Mouse (Mus musculus) embryonic facial prominence, embryonic 10.5 days (tissue): ENCODE measurements around the gene Padi2. TPM values are rescaled to one million over a fixed set of nuclear protein-coding genes. Genes with fewer than 3 reads are reported as not detected.
A peak's percentile ranks its signal among the peaks of the same experiment; 100 is the strongest.

ENCODE experiments used
- DNase-seq: peaks from one replicate; pipeline ENCODE4 v3.0.0-alpha.2; 2017; ENCODE audit warnings: low spot score
- H3K27ac ChIP-seq: fragments of 300-500 bp; sonication (generic); replicated peaks from 2 replicates; pipeline ENCODE4 v1.5.1; 2016; ENCODE audit warnings: mild to moderate bottlenecking
- H3K27me3 ChIP-seq: fragments of 300-500 bp; sonication (generic); replicated peaks from 2 replicates; pipeline ENCODE4 v1.6.1; 2016; ENCODE audit warnings: low read depth, mild to moderate bottlenecking; ENCODE audit not compliant: poor library complexity, severe bottlenecking
- H3K36me3 ChIP-seq: fragments of 300-500 bp; sonication (generic); replicated peaks from 2 replicates; pipeline ENCODE4 v1.6.1; 2016; ENCODE audit warnings: mild to moderate bottlenecking, moderate library complexity
- H3K4me1 ChIP-seq: fragments of 300-500 bp; sonication (generic); 2 replicates; pipeline ENCODE4 v1.6.1; 2016
- H3K4me3 ChIP-seq: fragments of 300-500 bp; sonication (generic); 2 replicates; pipeline ENCODE4 v1.5.1; 2016; ENCODE audit warnings: mild to moderate bottlenecking, moderate library complexity
- H3K9me3 ChIP-seq: fragments of 300-500 bp; sonication (generic); 2 replicates; pipeline ENCODE4 v1.6.1; 2016; ENCODE audit warnings: mild to moderate bottlenecking
- WGBS: fragments of 180-500 bp; shearing (Covaris S2); methylation state at CpG from one replicate; pipeline ENCODE4 v1.1.7; 2016; 5-methylcytosine and 5-hydroxymethylcytosine counted together
- polyA plus RNA-seq: library from polyadenylated mRNA; unstranded; fragments of >200 nt; fragmentation: Nextera tagmentation; extraction: Ambion mirVana; gene quantifications from 2 replicates; pipeline ENCODE4 v1.2.1, GENCODE M21; 2016

The Padi2 gene
- polyA plus RNA-seq, 1 experiment from 2014 or later, result 1.6 TPM

- Histone ChIP-seq H3K9me3 (peaks cover 9% of the 10 kb centered on the region; the same call in 1 of the 2 replicates), H3K4me3 (no peak overlapping the region), H3K27ac (no peak overlapping the region), H3K4me1 (0 out of 2 replicates have a peak, but pooled peaks cover 4% of the 10 kb centered on the region), H3K36me3 (no peaks in the 10 kb centered on the region), H3K27me3 (no peaks in the 10 kb centered on the region)
- no peak for DNase-seq
- 96% methylated on average over 3 of the region's 3 CpGs for WGBS
Observed at GRCm38 (mm10) chr4:140882981-140883380, 23.2 kb upstream of the Padi2 start.

- Histone ChIP-seq H3K4me1 (0 out of 2 replicates have a peak, but pooled peaks cover 4% of the 10 kb centered on the region), H3K9me3 (peaks cover 9% of the 10 kb centered on the region; the same call in 1 of the 2 replicates), H3K36me3 (no peaks in the 10 kb centered on the region), H3K4me3 (no peak overlapping the region), H3K27me3 (no peaks in the 10 kb centered on the region), H3K27ac (no peak overlapping the region)
- no peak for DNase-seq
- WGBS, result 31% methylated on average over 4 of the region's 4 CpGs
Observed at GRCm38 (mm10) chr4:140883852-140884251, 22.3 kb upstream of the Padi2 start.

GRCm38 (mm10) chr4:140891525-140892162 is 14.5 kb upstream of the Padi2 start:
- Histone ChIP-seq H3K36me3 (no peaks in the 10 kb centered on the region), H3K4me3 (no peak overlapping the region), H3K27me3 (no peaks in the 10 kb centered on the region), H3K27ac (no peak overlapping the region), H3K4me1 (no peaks in the 10 kb centered on the region), H3K9me3 (peaks cover 14% of the 10 kb centered on the region; the same call in 1 of the 2 replicates)
- DNase-seq, result no peak
- 92% methylated on average over 14 of the region's 14 CpGs for WGBS

DNA sequence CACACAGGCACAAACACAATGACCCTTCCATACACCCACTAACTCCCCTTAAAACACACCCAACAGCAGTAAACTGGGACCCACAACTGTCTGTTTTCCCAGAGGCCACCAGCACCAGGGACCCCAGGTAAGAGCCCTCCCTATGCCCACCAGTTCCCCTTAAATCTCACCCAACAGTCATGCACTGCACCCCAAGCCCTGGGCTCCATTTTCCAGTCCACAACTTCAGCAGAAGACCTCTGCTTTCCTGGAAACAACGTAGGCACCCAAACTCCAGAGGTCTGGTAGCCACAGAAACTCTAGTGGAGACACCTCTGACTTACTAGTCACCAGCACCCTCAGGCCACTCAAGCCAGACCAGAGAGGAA is 14.0 kb upstream of the Padi2 start:
- peaks cover 14% of the 10 kb centered on the region; the same call in 1 of the 2 replicates for H3K9me3 ChIP-seq
- H3K27ac ChIP-seq, result no peak overlapping the region
- H3K27me3 ChIP-seq, result no peaks in the 10 kb centered on the region
- 68% methylated on average over 1 of the region's 1 CpGs for WGBS
- H3K4me3 ChIP-seq, result no peak overlapping the region
- no peaks in the 10 kb centered on the region for H3K36me3 ChIP-seq
- DNase-seq, result no peak
- H3K4me1 ChIP-seq, result no peaks in the 10 kb centered on the region

DNA sequence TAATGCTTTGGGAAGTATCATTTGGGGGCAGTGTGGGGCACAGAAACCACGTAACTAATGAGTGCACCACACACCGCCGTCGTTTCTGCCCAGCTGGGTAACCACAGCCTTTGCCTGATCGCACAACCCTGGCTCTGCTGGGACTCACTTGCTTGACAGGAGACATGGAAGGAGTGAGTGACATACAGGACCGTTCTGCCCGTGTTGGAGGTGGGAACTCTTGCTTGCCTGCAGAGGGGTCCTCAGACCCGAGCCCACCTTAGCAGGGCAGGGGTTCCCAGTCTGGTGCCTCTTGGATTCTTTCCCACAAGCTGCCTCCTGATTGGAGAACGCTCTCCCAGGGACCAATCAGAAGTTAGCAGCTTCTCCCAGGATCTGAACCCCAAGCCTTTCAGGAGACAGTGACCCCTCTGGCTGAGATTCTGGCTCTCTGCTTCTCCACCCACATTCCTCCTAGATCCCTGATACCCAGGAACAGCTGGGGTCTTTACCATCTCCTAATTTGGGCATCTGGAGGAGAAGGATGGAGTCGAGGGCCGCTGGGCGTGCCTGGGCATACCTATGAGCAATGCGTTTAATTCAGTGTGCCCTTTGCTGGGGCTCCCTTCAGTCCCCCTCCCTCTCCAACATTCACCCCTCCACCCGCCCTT is 1.2 kb upstream of the Padi2 start:
- Histone ChIP-seq H3K36me3 (no peaks in the 10 kb centered on the region), H3K27me3 (peaks cover 83% of the 10 kb centered on the region)
- WGBS, result 60% methylated on average over 14 of the region's 14 CpGs

DNA sequence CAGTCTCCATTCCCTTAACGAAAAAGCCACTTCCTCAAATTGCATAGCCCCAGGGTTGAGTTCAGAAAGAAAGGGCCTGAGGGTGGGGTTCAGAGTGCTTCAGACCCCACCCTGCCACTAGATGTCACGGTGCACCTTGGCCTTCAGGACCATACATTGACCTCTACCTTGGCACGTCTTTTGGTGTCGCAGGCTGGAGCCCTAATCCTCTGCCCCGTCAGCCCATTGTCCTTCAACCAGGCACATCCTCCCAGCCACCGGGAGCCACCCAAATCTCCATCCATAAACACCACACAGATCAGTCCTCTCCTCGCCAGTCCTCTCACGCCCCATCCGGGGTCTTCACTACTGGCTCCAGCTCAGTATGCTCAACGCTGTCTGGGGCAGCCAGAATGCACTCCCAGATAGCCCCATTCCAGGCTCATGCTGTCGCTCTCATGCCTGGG is 695 bp upstream of the Padi2 start:
- 14% methylated on average over 11 of the region's 11 CpGs for WGBS
- Histone ChIP-seq H3K9me3 (no peaks in the 10 kb centered on the region), H3K27me3 (peaks cover 84% of the 10 kb centered on the region), H3K4me1 (peaks cover 30% of the 10 kb centered on the region), H3K27ac (no peak overlapping the region), H3K4me3 (peak overlapping the region; percentile 56), H3K36me3 (no peaks in the 10 kb centered on the region)
- no peak for DNase-seq

More for the DNA sequence above, 1.2 kb upstream of the Padi2 start:
- no peak overlapping the region for H3K4me3 ChIP-seq
- DNase-seq, result no peak
- no peaks in the 10 kb centered on the region for H3K9me3 ChIP-seq
- H3K4me1 ChIP-seq, result peaks cover 31% of the 10 kb centered on the region
- no peak overlapping the region for H3K27ac ChIP-seq

DNA sequence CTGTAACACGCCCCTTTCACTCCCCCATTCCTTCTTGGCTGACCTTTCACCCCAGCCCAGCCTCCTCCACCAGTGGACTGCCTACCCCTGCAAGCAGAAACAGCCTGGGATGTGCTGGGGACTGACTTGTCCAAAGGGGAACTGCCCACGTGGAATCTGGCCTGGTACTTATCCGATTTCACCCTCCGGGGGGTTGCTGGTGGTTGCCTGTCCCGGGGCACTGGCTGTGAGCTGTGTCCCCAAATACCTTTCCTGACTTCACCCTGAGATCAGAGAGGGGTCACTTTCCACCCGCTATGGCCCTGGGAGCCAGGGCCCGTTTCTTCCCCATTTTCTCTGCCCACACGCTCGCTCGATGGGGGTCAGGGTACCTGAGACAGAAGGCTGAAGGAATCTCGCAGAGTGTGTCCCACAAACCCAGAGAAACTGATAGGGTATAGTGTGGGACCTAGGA is 710 bp downstream of the Padi2 start:
- H3K36me3 ChIP-seq, result no peaks in the 10 kb centered on the region
- no peaks in the 10 kb centered on the region for H3K9me3 ChIP-seq
- peaks cover 33% of the 10 kb centered on the region for H3K4me1 ChIP-seq
- 45% methylated on average over 11 of the region's 11 CpGs for WGBS
- H3K27me3 ChIP-seq, result peaks cover 81% of the 10 kb centered on the region
- H3K4me3 ChIP-seq, result peak overlapping the region; percentile 56; the same call in 1 of the 2 replicates
- no peak overlapping the region for H3K27ac ChIP-seq
- DNase-seq, result no peak

DNA sequence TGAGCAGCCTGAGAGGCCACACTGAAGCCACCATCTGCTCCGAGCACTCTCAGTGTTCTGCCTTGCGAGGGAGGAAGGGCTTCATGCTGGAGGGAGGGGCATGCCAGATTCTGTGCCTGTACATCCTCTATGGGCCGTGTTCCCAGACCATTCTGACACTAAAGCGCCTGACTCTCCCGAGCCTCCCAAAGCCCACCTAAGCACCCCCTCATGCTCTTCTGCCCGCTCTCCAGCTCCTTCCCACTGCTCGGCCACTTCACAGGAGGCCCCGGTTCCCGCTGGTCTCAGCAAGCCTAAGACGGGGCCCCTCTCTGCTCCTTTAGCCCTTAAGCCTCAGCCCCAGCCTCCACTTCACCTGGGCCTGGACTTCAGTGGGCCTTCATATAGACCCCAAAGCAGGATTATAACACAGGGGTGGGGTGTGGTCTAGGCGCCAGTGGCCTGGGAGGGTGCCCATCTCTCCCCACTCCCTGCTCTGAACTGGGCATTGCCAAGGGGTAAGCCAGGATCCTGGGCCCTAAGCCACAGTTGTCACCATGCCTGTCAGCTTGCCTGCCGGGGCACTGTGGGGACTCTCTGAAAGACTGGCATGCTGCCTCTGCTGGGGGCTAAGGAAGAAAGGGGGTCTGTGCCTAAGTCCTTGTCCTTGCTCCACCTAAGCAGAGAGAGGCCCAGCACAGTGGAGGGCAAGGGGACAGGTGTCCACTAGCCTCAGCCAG is 1.3 kb downstream of the Padi2 start:
- WGBS, result 47% methylated on average over 12 of the region's 12 CpGs
- no peak overlapping the region for H3K27ac ChIP-seq
- DNase-seq, result no peak
- peaks cover 31% of the 10 kb centered on the region for H3K4me1 ChIP-seq
- H3K4me3 ChIP-seq, result no peak overlapping the region
- H3K27me3 ChIP-seq, result peaks cover 82% of the 10 kb centered on the region
- H3K36me3 ChIP-seq, result no peaks in the 10 kb centered on the region
- H3K9me3 ChIP-seq, result no peaks in the 10 kb centered on the region

DNA sequence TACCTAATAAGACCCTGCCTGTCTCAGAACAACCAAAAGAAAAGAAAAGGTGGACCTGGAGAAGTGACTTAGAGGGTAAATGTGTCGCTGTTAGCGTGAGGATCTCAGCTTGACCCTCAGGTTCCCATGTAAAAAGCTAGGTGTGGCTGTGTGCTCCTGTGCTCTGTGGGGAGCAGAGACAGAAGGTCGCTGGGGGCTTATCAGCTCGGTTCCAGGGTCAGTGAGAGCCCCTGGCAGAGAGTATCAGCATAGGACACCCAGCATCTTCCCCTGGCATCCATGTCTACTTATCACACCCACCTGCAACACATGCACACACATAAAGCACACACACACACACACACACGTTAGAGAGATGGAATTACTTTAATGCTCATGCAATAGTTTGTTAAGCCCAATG is 2.5 kb downstream of the Padi2 start:
- no peaks in the 10 kb centered on the region for H3K9me3 ChIP-seq
- no peaks in the 10 kb centered on the region for H3K36me3 ChIP-seq
- no peak overlapping the region for H3K27ac ChIP-seq
- no peak overlapping the region for H3K4me3 ChIP-seq
- 73% methylated on average over 5 of the region's 5 CpGs for WGBS
- H3K27me3 ChIP-seq, result peaks cover 71% of the 10 kb centered on the region
- DNase-seq, result no peak
- peaks cover 31% of the 10 kb centered on the region for H3K4me1 ChIP-seq

- Histone ChIP-seq H3K9me3 (no peaks in the 10 kb centered on the region), H3K27me3 (peaks cover 62% of the 10 kb centered on the region), H3K27ac (no peak overlapping the region), H3K4me1 (peaks cover 32% of the 10 kb centered on the region), H3K4me3 (no peak overlapping the region), H3K36me3 (no peaks in the 10 kb centered on the region)
- WGBS, result 81% methylated on average over 4 of the region's 4 CpGs
- no peak for DNase-seq
Observed at GRCm38 (mm10) chr4:140909536-140909935, 3.4 kb downstream of the Padi2 start.

DNA sequence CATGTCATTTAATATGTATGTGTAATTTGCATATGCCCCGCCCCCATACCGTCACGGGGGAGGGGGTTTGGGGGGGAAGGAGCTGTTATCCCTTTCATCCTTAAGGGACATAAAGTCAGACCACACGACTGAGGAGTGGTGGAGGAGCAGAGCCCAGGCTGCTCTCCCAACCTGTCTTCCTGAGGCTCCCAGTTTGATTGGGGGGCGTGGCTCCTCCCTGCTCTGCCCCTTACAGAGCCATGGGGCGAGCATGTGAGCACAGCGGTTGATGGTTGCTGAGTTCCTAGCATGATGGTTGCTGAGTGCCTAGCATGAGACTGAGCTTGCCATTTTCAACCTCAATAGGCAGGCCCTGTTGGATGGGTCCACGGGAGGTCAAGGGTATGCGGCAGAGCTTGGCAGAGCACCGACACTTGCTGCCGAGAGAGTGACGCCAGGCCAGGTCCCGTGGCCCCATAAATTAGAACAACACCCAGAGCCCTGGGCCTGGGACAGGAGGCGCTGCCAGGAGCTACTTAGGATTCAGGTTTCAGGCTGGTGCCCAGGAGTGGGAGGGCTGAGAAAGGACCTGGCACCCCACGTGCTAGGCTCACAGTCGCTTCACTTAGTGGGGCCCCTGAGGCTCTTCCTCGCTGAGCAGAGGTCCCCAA is 4.6 kb downstream of the Padi2 start:
- Histone ChIP-seq H3K27me3 (peaks cover 50% of the 10 kb centered on the region), H3K36me3 (no peaks in the 10 kb centered on the region), H3K4me1 (peaks cover 35% of the 10 kb centered on the region), H3K4me3 (peak overlapping the region; percentile 30), H3K9me3 (no peaks in the 10 kb centered on the region), H3K27ac (no peak overlapping the region)
- WGBS, result 38% methylated on average over 17 of the region's 17 CpGs
- no peak for DNase-seq

- peaks cover 43% of the 10 kb centered on the region for H3K27me3 ChIP-seq
- H3K9me3 ChIP-seq, result no peaks in the 10 kb centered on the region
- H3K4me1 ChIP-seq, result peaks cover 29% of the 10 kb centered on the region
- H3K27ac ChIP-seq, result no peak overlapping the region
- DNase-seq, result no peak
- H3K36me3 ChIP-seq, result no peaks in the 10 kb centered on the region
- H3K4me3 ChIP-seq, result no peak overlapping the region
- 92% methylated on average over 9 of the region's 9 CpGs for WGBS
Observed at GRCm38 (mm10) chr4:140911416-140911815, 5.3 kb downstream of the Padi2 start.
